Mouse (Mus musculus) heart, embryonic 16.5 days (tissue): ENCODE results near the gene Lrrc20. TPM values are rescaled to one million over a fixed set of nuclear protein-coding genes. Genes with fewer than 3 reads are reported as not detected.

Source experiments
- ATAC-seq: fragments of 200-750 bp; cut with Nextera tagmentation; replicated peaks from 2 replicates; pipeline ENCODE4 v1.8.0; 2017; ENCODE audit warnings: moderate number of reproducible peaks; ENCODE audit not compliant: insufficient read depth, low FRiP score; ENCODE audit errors: extremely low read depth
- H3K27ac ChIP-seq: fragments of 300-500 bp; sonication (generic); 2 replicates; pipeline ENCODE4 v1.5.1; 2014; ENCODE audit warnings: mild to moderate bottlenecking, low read length, control low read depth, moderate library complexity
- H3K27me3 ChIP-seq: fragments of 300-500 bp; sonication (generic); 2 replicates; pipeline ENCODE4 v1.6.1; 2014; ENCODE audit warnings: low read length, mixed read lengths; ENCODE audit not compliant: control insufficient read depth, insufficient read depth
- H3K36me3 ChIP-seq: fragments of 300-500 bp; sonication (generic); 2 replicates; pipeline ENCODE4 v1.6.1; 2014; ENCODE audit not compliant: control insufficient read depth, insufficient read depth
- H3K4me1 ChIP-seq: fragments of 300-500 bp; sonication (generic); 2 replicates; pipeline ENCODE4 v1.6.1; 2014; ENCODE audit warnings: low read length, mixed read lengths; ENCODE audit not compliant: control insufficient read depth, insufficient read depth
- H3K4me2 ChIP-seq: fragments of 300-500 bp; sonication (generic); 2 replicates; pipeline ENCODE4 v1.6.1; 2014; ENCODE audit warnings: low read depth, mild to moderate bottlenecking, control low read depth, low read length
- H3K4me3 ChIP-seq: fragments of 300-500 bp; sonication (generic); 2 replicates; pipeline ENCODE4 v1.5.1; 2014; ENCODE audit warnings: mild to moderate bottlenecking, control low read depth, low read length
- H3K9ac ChIP-seq: fragments of 300-500 bp; sonication (generic); 2 replicates; pipeline ENCODE4 v1.6.1; 2014; ENCODE audit warnings: low read length, control low read depth
- H3K9me3 ChIP-seq: fragments of 300-500 bp; sonication (generic); replicated peaks from 2 replicates; pipeline ENCODE4 v1.6.1; 2016; ENCODE audit warnings: low read length; ENCODE audit not compliant: control insufficient read depth
- WGBS: fragments of 180-500 bp; shearing (Covaris S2); extraction: QIAGEN DNeasy Blood & Tissue Kit; methylation state at CpG from one replicate; pipeline ENCODE4 v1.1.7; 2014; 5-methylcytosine and 5-hydroxymethylcytosine counted together
- polyA plus RNA-seq: library from polyadenylated mRNA; unstranded; fragments of >200 nt; fragmentation: Nextera tagmentation; extraction: Ambion mirVana; gene quantifications from 2 replicates; pipeline ENCODE4 v1.2.1, GENCODE M21; 2015

Lrrc20 gene
- polyA plus RNA-seq, 1 experiment from 2014 or later: 12.9 TPM

DNA sequence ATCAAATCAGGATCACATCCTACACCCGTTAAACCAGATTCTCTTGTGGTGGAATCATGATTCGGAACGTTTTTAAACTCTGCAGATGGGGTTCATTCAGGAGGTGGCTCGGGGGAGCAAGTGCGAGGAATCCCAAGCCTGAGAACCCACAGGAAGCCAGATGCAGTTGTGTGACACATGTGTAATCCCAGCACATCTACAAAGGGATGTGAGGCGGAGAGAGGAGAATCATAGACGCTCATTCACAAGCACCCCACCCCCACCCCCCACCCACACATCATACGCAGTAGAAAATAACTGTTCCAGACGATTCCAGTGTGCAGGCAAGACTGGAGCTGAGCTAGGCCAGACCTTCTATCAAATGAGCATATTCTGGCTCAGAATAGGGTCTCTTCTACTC, 87.9 kb downstream of the Lrrc20 start:
- Histone ChIP-seq H3K36me3 (peaks cover 10% of the 10 kb centered on the region), H3K4me2 (no peak overlapping the region), H3K27ac (no peak overlapping the region), H3K4me3 (no peak overlapping the region), H3K9me3 (peaks cover 10% of the 10 kb centered on the region), H3K27me3 (no peaks in the 10 kb centered on the region), H3K9ac (no peak overlapping the region), H3K4me1 (no peaks in the 10 kb centered on the region)
- 76% methylated on average over 9 of the region's 9 CpGs for WGBS
- ATAC-seq: no peak

DNA sequence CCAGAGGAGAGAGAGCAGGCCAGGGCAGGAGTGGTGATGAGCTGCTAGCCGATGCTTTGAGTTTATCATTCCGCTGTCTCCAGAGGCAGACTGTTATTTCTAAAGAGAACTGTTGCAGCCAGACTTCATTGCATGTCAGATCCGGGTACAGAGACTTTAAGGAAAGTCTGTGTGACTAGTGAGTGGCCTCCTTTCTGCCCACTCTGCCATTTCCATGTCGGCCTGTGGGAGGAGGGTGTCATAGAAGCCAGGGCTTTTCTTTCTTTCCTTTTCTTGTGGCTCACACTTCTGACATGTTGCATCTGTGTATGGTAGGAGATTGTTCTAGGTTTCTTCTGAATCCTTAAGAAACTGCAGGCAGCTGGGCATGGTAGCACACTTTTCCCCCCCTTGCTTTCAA, 88.8 kb downstream of the Lrrc20 start:
- Histone ChIP-seq H3K27ac (no peak overlapping the region), H3K4me1 (no peaks in the 10 kb centered on the region), H3K9me3 (peaks cover 10% of the 10 kb centered on the region), H3K4me2 (no peak overlapping the region), H3K9ac (no peak overlapping the region), H3K36me3 (peaks cover 10% of the 10 kb centered on the region), H3K4me3 (no peak overlapping the region), H3K27me3 (no peaks in the 10 kb centered on the region)
- WGBS: 57% methylated on average over 4 of the region's 4 CpGs
- no peak for ATAC-seq

DNA sequence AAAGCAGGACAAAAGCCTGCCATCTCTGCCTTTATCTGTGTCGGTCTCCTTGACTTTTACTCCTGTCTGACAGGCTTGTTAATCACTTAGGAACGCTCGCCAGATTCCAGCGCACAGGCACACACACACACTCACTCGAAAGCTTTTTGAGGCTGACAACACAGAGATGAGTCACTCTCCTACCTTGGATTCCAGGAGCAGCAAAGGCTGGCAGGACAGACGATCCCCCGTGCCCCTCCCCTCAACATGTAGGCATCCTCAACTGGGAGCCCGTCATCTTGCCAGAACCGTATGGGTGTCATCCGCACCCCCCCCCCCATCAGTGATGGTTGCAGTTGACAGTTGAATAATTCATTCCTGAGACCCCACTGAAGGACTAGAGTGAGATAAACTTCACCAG, 94.6 kb downstream of the Lrrc20 start:
- ATAC-seq: no peak
- no peak overlapping the region for H3K4me2 ChIP-seq
- H3K9ac ChIP-seq: no peak overlapping the region
- no peaks in the 10 kb centered on the region for H3K9me3 ChIP-seq
- peaks cover 4% of the 10 kb centered on the region; the same call in 1 of the 2 replicates for H3K4me1 ChIP-seq
- no peaks in the 10 kb centered on the region for H3K36me3 ChIP-seq
- no peaks in the 10 kb centered on the region for H3K27me3 ChIP-seq
- 26% methylated on average over 10 of the region's 10 CpGs for WGBS
- H3K27ac ChIP-seq: no peak overlapping the region
- H3K4me3 ChIP-seq: no peak overlapping the region

DNA sequence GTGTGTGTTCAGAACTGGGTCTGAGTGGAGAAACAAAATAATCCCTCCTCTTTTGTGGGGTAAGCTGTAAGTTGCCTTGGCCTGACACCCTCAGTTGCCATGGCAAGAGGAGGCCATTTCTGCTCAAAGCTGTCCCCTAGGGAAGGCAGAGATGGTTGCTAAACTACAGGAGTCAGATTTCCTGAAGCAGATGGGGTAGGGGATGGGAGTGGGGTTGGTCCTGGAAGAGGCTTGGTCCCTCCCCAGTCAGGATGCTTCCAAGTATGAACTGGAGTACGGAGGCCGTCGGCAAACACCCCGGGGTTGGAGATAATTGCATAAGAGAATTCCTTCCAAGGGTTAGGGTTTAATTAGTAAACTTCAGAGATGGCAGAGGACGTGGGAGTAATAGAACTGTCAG, 96.5 kb downstream of the Lrrc20 start:
- Histone ChIP-seq H3K9ac (no peak overlapping the region), H3K27me3 (no peaks in the 10 kb centered on the region), H3K4me3 (no peak overlapping the region), H3K27ac (no peak overlapping the region), H3K4me2 (no peak overlapping the region), H3K4me1 (peaks cover 6% of the 10 kb centered on the region; the same call in 1 of the 2 replicates), H3K9me3 (no peaks in the 10 kb centered on the region), H3K36me3 (no peaks in the 10 kb centered on the region)
- ATAC-seq: no peak
- WGBS: 54% methylated on average over 5 of the region's 5 CpGs

DNA sequence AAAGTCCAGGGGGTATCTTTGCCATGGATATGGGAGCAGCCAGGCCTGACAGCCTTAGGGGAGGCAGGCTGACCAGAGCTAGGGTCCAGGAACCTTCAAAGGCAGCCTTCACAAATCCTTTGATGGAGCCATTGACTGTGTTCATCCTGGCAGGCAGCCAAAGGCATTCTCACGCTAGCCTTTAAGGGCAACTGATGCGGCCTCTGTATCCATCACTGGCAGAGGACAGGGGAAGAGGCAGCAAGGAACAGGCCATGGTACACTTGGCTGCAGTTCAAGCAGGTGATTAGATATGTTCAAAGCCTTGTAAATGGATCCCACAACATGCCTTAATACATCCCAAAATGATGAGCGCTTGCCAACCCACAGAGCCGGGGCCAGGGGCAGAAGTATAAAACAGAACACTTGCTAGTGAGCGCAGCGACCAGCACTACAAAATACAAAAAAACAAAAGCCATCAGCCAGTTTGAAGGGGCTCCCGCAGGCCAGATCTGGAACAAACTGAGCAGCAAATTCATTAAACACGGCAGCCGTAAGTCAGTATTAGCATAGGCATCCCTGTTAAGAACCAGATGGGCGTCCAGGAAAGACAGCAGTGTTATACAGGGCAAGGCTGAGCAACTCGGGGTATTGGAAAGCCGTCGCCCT, 100.6 kb downstream of the Lrrc20 start:
- no peak for ATAC-seq
- Histone ChIP-seq H3K9ac (no peak overlapping the region), H3K36me3 (0 out of 2 replicates have a peak, but pooled peaks cover 3% of the 10 kb centered on the region), H3K4me3 (no peak overlapping the region), H3K27me3 (no peaks in the 10 kb centered on the region), H3K4me2 (no peak overlapping the region), H3K4me1 (peaks cover 2% of the 10 kb centered on the region; the same call in 1 of the 2 replicates), H3K27ac (no peak overlapping the region), H3K9me3 (no peaks in the 10 kb centered on the region)
- WGBS: 61% methylated on average over 13 of the region's 13 CpGs

DNA sequence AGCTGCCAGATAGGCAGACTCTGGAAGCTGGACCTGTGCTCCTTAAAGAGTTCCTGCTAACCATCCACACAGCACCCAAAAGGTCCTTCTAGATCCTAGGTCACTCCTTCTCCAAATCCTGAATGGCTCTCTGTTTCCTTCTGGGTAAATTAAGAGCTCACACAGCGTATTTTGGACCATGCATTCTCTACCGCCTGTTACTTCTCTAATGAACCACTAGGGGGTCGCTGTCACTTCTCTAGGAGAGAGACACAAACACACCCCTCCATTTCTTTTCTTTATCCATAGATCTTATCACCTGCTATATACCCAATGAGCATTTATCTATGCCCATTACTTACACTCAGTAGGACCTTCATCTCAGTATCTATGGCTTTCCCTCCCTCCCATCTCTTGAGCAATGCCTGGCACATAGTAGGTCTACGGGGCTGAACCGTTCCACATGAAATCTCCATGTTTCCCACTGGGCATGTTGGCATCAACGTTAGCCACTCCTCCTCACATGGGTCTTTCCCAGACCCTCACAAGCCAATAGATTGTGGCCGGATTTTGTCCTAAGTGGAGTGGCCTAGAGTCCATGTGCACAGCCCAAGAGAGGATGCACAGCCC, 111.7 kb downstream of the Lrrc20 start:
- WGBS: 81% methylated on average over 7 of the region's 7 CpGs

DNA sequence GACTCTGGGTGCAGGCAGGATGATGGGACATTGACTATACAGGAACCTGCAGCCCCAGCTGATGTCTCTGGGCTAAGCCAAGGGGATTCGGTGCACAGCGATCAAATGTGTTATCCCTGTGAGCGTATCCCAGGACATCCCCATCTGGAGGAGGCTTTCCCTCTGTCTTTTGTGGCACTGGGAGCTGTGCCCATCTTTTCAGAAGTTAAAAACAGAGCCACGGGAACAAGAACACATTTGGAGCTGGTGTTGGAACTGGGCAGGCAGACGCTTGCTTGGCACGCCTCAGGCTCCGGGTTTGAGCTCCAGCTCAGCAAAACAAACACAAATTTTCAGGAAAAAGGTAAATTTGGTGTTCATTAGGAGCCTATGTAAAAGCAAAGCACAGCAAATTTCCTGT, 122.4 kb downstream of the Lrrc20 start:
- Histone ChIP-seq H3K36me3 (no peaks in the 10 kb centered on the region), H3K4me3 (no peak overlapping the region), H3K4me1 (peaks cover 3% of the 10 kb centered on the region), H3K4me2 (no peak overlapping the region), H3K27ac (no peak overlapping the region), H3K9me3 (no peaks in the 10 kb centered on the region), H3K27me3 (peaks cover 34% of the 10 kb centered on the region), H3K9ac (no peak overlapping the region)
- 64% methylated on average over 7 of the region's 7 CpGs for WGBS
- ATAC-seq: no peak

More for the DNA sequence above, 111.7 kb downstream of the Lrrc20 start:
- no peak overlapping the region for H3K27ac ChIP-seq
- H3K4me3 ChIP-seq: no peak overlapping the region
- H3K9me3 ChIP-seq: no peaks in the 10 kb centered on the region
- no peaks in the 10 kb centered on the region for H3K36me3 ChIP-seq
- H3K4me2 ChIP-seq: no peak overlapping the region
- ATAC-seq: no peak
- no peaks in the 10 kb centered on the region for H3K27me3 ChIP-seq
- H3K9ac ChIP-seq: no peak overlapping the region
- H3K4me1 ChIP-seq: 0 out of 2 replicates have a peak, but pooled peaks cover 2% of the 10 kb centered on the region

DNA sequence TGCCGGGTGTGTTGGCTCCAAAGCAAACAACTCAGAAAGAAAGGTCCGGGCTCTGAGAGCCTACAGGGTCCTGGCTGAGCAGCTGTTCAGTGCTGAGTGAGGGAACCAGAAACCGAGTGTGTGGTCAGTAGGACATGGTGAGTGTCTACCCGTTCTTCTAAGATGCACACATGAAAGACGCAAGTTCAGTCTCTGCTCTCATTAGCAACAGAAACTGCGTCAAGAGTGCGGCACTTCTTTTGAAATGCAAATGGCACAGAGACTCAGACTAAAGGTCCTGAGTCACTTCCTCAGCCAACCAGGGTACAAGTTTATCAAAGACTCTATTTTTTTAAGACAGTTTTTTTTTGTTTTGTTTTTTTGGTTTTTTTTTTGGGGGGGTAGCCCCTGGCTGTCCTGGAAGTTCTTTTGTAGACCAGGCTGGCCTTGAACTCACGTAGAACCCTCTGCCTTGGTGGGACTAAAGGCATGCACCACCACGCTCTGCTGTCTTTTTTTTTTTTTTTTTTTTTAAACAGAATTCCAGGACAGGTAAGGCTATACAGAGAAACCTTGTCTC, 124.0 kb downstream of the Lrrc20 start:
- H3K27me3 ChIP-seq: peaks cover 24% of the 10 kb centered on the region
- H3K27ac ChIP-seq: no peak overlapping the region
- no peaks in the 10 kb centered on the region for H3K9me3 ChIP-seq
- no peak overlapping the region for H3K9ac ChIP-seq
- ATAC-seq: no peak
- no peak overlapping the region for H3K4me3 ChIP-seq
- H3K4me2 ChIP-seq: no peak overlapping the region
- no peaks in the 10 kb centered on the region for H3K36me3 ChIP-seq
- peaks cover 3% of the 10 kb centered on the region for H3K4me1 ChIP-seq
- WGBS: 66% methylated on average over 9 of the region's 9 CpGs
